Mouse (Mus musculus) testis, postnatal 14 days (tissue): ENCODE measurements around the gene Ankrd23.

Experiments
- DNase-seq: peaks from one replicate; pipeline ENCODE4 v3.0.0; 2021; ENCODE audit warnings: low spot score

The Ankrd23 gene

DNA sequence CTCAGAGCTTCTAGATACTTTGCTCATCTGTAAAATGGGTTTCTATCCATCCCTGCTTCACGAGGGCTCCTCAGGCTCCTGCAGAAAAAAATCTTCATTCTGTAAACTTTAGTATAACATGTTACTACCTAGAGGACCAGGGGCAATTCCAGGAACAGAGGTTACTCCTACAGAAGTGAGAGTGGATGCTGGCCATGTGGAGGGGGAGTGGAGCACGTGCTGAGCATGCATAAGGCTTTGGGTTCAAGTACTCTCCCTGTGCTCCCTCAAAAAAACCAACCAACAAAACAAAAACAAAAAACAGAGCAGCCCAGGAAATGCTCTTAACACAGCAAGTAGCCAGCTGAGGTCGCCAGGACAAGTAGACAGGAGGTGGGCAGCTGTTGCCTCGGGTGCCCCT lies 26.9 kb upstream of the Ankrd23 start:
- no peak for DNase-seq

DNA sequence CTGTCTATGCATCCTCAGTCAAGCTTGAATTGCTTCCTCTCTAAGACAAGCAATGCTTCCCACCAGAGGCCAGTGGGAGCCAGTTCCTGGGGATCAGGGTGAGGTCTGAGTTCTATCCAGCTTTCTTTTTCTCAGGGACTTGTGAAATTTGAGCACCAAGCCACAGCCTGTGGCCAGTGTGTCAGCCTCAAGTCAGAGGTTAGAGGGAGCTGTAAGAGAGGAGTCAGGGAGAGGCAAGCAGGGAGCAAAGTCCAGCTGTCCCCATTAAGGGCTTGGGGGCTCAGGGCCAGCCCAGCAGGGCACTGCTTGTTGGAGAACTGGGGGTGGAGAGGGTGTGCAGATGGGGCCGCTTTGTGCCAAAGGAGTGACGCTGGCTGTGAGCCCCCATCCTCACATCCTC lies 26.5 kb upstream of the Ankrd23 start:
- DNase-seq, result no peak

DNA sequence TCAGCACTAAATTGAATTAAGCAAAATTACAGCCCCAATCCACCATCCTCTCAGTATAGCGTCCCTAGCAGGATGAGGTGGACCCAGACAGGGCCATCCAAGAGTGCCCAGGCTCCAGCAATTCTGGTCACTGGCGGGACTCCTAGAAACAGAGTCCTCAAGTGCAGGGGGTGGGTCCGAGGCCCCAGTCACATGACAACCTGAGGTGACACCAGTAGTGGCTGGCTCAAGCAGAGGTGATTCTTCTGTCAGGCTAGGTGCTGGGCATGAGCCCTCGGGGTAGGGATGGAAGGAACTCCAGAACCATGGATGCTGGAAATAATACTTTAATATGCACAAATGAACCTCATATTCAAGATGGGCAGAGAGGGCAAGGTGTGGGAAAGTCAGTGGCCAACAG lies 25.7 kb upstream of the Ankrd23 start:
- no peak for DNase-seq

DNA sequence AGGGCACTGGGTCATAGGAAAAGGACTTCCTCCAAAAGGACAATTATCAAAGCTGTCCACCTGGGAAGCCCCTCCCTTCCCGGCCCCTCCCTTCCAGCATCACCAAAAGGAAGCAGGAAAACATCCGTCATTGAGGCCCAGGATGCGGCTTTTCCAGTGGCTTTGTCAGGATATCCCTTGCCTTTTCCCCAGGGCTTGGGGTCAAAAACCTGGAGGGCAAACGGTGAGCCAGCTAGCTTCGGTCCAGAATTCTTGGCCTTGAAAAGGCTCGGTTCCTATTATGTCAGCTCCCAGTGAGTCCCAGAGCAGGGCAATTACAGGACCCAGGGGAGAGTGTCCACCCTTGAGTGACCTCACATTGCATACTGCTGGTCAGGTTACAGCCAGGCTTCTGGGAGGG lies 24.2 kb upstream of the Ankrd23 start:
- no peak for DNase-seq

DNA sequence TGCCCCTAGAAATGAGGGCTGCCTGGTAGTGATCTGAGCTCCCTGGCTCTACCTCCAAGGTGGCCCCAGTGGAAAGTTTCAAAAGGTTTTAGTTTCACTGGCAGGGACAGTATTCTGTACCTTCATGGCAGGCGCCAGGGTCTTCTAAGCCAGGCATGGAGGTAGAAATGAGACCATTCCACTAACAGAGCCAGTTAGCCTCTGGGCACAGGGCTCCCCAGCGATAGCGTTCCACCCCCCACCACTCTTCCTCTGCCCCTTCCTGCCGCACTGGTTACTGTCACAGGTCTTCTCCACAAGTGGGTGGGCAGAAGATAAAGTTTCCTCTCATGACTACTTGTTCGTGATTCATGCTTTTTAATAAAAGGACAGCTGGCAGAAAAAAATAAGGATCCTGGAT lies 23.2 kb upstream of the Ankrd23 start:
- no peak for DNase-seq

DNA sequence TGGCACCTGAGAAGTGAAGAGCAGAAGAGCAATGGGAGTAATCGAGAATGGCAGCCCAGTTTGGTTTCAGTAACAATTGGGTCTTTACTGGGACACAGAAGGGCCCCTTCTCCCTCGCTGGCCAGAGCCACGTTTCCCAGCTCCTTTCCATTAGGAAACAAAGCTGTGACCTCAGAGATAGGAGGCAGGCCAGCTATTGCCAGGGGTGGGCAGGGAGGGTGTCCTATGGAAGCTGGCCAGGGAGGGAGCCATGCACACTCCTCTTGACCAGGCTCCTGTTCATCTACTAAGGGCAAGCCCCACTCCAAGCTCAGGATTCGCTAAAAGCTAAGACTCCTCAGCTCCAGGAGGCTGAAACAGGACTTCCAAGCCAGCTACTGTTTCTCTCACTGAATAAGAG lies 22.6 kb upstream of the Ankrd23 start:
- DNase-seq, result no peak

DNA sequence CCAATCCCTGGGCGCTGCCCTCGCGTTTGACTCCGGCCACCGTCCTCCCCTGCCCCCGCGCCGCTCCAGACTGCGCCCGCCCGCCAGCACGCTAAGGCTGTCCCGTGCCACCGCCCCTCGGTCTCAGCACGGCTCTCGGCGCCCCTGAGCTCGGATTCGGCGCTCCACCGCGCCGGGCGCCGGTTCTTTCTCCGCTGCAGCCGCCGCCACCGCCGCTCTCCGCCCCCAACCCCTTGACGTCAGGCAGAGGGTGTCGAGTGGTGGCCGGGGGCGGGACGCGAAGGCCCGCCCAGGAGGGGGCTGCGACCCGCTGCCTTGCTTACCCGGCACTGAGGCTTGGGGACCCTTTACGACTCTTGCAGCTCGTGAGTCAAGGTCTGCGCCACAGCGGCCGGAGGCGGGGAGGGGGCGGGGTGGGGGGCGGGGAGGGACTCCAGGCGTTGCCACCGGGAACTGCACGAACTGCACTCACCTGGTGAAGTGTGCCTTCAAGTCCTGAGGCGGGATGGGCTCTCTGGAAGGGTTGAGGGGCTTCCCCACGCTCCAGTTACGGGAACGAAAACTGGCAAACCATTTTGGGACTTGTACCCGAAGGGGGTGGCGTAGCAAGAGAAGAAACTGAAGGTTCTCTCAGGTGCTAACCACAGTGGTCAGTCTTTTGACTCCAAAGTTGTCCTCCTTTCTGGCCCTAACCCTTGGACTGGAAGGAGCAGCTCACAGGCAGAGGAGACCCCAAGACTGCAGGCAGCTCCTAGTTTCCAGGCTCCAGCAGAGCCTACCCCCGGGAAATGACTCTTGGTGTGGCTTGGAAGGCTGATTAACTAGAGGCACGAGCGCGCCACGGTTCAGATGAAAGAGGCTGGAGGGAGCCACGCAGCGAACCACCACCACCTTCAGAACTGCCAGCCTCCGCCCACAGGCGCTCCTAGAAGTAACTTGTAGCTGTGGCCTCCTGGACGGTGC lies 21.6 kb upstream of the Ankrd23 start, which contains the start of gene Sema4c:
Gene Sema4c, minus strand, starts transcription at position 319 of the 963 bp plus-strand sequence.
- peak; percentile 58 for DNase-seq

DNA sequence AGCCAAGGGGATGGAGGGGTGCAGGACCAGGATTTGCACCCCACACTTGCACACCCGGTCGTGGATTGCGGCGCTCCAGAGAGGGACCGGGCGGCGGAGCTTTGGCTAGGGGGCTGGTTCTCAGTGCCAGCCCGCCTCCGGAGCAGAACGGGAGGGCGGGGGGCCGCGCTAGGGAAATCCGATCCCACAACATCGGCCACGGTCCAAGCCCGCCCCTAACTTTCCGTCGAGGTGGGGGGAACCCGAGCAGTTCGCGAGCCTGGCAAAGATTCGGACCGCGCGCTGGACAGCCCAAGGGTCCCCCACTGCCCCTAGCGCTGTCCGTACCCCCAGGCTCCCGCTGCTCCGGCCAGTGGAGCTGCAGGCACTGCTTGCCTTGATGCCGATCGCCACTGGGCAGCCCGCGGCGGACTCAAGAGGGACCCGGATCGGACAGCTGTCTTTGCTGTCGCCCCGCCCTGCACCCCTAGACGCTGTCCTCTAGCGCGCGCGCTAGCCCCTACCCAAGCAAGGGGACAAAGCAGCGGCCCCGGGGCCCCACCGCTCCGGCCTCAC lies 20.9 kb upstream of the Ankrd23 start:
- peak; percentile 76 for DNase-seq

DNA sequence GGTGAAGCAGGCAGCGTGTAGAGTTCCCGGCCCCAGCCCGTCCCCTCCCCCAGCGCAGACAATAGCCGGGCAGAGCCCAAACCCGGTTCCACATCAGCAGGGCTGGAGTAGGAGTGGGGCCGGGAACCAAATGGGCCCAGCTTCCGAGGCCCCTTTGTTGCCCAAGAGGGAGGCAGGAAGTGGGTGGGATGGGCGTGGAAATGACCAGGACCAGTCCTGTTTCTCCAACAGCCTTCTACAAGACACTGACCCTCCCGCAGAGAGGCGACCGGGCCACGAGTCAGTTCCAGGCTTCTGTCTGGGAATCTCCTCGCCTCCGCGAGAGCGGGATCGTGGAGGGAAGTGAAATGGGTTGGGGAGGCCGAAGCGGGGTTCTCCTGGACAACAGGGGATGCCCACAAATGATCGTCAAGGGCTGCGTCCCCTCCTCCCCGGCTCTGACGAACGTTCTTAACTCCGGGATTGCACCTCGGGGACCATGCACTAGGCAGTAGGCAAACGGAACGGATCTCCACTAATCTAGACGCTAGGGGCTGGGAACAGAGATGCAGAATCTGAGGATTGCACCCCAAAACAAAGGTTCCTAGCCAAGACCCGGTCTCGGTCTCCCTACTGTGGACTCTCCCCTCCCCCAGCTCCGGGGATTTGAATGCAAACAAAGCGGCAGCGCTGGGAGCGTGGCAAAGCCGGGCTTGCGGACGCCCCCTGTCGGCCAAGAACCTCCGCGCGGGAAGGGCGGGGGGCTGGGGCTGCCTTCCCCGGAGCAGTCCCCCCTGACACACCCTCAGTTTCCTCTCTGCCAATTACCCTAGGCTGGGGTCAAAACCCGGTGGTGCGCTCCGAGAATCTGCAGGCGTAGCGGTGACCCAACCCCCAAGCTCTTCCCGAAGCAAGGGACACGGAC lies 20.1 kb upstream of the Ankrd23 start:
- DNase-seq, result peak; percentile 85

DNA sequence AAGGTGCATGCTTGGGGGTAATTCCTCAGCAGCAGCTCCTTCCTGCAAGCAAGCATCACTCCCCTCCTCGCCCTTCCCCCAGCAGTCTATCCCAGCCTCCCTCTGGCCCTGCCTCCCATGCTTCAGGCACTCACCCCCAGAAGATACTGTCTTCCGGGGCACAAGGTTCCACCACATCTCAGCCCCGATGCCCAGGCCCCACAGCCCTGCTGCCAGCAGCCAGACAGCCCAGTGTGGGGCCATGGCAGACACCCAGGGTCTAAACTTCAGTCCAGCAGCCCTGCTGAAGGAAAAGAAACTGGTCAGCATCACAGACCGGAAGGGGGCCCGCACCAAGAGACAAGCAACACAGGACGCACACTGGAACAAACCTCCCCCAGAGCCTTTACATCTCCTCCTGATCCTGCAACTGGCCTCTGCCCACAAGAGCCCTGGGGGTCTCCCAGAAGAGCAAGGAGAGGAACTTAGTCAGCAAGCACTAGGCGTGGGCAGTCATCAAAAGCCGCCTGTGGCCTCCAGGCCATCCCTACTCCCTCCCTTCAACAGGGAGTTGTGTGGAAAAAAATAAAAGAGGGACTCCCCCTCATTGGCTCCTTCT lies 19.2 kb upstream of the Ankrd23 start:
- DNase-seq, result no peak

DNA sequence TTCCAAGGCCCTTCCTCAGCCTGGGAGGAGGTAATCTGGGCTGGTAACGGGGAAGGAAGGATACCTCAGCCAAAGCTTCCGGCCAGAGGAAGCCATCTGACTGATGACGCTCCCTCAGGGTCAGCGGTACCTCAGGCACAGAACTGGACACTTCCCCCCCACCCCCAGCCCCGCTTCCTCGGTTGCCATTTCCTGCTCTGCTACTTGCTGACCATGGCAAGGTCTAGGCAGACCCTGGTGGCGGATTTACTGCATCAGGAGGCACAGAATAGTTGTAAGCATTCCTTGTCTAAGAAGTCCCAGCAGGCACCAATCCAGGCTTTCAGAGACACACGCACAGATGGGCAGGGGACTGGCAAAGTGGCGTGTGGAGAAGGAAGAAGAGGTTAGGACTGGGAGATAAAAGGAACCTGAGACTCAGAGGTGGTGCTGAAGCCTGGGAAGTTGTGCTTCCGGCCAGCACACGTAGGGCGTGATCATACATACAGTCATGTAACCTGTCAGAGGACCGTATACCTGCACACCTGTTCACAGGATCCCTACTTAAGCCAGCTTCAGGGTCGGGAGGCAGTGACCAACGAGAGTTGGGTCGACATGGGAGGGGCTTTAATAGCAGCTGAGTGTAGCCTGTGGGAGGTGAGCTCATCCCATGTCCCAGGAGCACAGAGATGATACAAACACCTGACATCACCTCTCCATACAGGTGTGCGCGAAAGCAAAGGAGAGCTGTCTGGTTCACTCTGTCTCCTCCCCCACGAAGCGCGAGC lies 18.1 kb upstream of the Ankrd23 start:
- no peak for DNase-seq

DNA sequence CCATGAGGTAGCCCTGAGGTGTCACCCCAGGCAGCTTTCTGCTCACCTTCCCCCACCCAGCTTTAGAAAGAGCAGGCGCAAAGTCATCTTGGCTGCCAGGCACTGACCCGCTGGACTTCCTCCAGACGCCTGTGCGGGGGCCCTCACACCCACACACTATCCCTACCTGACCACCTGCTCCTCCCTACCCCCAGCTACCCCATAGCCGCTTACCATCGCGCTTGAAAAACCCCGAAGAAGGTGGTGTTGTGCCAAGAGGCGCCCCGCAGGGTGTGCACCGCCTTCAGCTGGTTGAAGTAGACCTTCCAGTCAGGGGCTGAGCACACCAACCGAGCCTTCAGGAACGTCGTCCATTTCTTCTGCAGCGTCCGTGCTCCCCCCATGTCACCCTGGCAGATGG lies 15.8 kb upstream of the Ankrd23 start:
- DNase-seq, result no peak

DNA sequence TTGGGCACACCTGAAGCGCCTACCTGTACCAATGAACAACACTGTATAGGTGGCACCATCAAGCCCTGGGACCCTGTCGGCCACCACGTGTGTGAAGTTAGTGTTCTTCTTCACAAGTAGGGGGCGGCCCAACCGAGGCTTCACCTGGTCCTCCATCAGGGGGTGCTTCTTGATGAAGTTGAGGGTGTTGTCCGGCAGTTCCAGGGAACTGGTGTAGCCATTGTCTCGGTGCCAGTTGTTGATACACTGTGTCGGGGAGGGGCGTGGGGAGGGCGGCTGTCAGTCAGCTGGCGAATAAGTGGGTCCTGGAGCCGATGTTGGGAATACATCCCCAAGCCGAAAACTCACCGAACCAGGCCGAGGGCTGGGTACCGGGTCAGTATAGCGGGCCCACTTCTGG lies 15.2 kb upstream of the Ankrd23 start:
- no peak for DNase-seq

DNA sequence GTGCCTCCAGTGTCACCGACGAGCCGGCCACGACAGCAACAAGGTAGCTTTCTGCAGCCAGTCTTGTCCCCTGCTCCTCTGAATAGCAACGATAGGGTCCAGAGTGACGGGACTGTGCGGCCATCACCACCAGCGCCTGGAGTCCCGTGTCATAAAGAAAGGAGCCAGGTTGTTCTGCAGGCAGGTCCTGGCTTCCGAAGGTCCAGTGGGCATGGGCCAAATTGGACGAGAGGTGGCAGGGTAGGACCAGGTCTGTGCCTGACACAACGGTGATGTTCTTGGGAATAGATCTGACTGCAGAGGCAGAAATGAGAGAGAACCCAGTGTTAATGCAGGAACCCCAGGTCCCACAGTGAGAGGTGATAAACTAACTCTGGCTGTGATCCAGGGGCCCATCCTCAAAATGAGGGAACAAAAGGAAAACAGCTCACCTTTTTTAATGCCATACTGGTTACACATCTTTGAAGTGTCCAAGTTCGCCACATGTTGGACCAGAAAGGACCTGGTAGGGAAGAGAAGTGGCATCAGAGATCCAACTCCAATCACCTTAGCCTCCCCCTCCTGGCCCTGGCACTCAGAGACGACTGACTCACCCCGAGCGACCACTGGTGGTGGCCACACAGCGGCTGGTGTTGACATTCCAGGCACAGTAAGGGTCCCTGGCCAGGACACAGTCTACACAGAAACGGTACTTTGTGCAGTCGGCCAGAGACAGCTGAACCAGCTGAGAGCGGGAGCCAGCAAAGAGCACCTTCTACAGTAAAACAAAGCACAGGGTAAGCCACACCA lies 13.6 kb upstream of the Ankrd23 start:
- no peak for DNase-seq

DNA sequence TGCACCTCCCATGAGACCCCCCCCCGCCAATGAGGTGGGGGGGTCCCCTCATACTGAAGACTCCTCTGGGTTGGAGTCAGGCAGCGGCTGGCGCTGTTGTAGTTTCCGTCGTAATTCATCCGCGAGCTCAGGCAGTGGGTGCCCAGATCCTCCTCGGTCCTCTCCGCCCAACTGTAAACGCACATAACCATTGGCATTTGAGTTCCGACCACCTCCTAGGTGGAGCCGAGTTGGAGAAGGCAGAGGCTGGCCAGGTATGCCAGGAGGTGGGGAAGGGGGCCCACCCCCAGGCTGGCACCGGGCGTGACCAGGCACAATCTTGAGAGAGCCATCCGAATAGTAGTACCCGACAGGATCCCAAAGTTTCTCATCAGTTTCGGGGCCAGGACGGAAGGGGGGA lies 12.8 kb upstream of the Ankrd23 start:
- no peak for DNase-seq

DNA sequence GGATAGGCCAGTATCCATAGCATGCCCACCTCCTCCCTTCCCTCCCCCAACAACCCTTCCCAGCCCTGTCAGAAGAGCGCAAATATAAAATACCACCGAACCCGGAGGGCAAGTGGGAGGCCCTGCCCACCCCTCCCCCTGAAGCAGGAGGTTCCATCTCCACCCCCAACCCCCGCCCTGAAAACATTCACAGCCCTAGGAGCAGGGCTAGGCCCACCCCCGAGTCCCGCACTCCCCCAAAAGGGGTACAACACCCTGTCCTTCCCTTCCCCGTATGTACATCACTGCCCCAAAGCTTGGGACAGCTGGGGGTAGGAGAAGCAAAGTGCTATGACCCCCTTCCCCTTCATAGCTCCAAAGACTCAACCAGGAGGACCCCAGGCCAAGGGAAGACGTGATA lies 12.1 kb upstream of the Ankrd23 start:
- no peak for DNase-seq

DNA sequence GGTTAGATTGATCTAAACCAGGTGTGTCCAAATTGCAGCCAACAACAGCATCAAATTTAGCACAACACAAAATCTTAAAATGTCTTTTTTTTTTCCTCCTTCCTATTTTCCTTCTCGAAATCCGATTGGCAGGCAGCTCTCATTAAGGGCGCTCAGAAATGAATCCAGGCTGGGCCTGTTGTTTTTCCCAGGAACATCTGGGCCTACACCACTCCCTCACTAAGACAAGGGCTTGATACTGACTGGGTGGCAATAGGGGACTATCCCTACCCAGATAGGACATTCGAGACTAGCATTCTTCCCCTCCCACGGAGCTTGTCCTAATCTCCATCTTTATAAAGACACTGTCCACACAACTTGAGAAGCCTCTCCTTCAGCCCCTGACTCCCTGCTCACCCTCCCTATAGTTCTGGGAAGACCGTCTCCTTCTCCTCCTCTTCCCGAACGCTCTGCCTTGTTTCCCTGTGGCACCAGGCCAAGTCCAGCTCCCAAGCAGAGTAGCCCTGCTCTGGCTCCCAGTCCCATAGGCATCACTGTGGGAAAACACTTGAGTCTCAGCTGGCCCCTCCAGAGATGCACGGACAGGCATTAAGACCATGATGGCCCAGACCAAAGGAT lies 11.4 kb upstream of the Ankrd23 start:
- peak; percentile 67 for DNase-seq

DNA sequence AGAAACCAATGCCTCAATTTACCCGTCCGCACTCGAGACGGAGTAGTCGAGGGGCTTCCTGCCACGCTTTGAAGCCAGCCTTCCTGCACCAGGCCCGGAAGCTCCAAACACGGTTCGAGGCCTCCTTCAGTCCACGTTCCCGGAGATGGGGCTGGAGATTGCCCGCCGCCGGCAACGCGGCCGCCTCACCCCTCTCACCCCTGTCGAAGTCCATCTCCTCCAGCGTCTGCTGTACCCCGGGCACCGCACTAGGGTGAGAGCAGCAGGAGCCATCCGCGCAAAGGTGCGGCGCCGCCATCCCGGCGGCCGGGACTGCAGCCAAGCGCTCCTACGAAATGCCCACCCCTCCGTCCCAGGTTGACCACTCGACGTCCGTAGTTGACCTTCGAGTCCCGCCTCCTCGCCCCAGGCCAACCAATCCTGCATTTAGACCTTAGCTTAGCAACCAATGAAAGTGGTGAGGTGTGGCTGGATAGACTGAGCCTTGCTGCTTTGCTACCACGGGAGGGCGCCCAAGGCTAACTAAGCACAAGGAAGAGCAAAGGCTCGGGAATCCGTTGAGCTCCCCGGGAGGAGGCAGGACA lies 10.3 kb upstream of the Ankrd23 start, which contains the start of gene Ankrd39:
Gene Ankrd39, minus strand, starts transcription at position 558 of the 584 bp plus-strand sequence.
- peak; percentile 98 for DNase-seq

DNA sequence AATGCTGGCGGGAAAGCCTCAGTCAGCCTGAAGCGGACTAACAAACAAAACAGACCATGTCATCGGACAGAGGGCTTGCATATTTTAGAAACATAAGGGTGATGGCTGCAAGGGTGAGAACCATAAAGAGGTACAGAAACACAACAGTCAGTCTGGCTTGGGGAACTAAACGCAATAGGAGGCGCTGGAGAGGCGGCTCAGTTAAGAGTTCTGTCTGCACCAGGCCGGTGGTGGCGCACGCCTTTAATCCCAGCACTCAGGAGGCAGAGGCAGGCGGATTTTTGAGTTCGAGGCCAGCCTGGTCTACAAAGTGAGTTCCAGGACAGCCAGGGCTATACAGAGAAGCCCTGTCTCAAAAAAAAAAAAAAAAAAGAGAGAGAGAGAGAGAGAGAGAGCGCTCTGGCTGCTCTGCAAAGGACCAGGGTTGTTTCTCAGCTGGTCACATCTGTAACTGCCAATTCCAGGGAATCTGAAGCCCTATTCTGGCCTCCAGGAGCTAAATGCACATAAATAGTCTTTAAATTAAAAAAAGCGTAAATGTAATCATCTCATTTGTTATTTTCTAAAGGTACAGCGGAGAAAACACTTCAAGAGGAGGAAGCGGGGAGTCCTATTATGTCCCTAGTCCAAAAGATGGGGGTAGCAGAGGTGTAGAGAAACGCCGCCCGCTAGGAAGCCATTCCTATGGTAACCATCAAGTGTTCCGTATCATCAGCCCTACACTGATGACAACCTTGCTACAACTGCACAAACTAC lies 9.3 kb upstream of the Ankrd23 start:
- no peak for DNase-seq
